Comparison of ENCODE assay signal across 10 mouse cellular contexts in the genomic region with DNA sequence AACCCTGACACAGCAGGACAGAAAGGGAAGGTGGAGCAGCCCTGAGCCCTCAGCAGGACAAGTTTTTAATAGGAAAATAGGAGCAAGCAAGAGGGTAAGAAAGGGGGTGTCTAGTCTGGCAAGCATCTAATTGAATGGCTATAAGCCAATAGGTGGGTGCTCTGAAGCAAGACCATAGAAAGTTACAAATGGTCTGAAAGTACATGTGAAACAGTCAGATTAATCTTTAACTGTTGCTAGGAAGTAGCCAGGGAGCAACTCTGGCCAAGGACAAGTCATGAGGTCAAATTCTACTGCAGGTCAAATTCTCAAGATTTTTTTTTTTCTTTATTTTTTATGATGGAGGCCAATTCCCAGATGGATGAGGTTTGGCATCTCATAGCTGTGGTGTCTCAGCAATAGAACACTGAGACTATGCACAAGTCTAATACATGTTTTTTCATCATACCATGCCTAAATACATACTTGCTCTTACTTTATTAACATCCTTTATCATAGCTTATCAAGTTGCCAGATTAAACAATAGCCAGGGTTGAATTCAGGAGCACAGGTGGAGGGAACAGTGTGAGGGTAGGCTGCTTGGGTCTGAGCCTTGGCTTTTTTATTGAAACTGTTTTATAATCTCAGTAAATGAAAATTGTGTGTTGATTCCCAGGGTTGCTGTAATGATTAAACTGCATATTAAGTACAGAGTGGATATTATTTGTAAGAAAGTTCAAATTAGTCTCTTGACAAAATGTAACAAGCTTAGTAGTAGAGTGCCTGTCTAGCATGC. TPM values are rescaled to one million over a fixed set of nuclear protein-coding genes. Genes with fewer than 3 reads are reported as not detected.
DNase-seq lines count a peak whose midpoint lies in the region; ATAC-seq and TF ChIP-seq lines count a peak whose summit lies in the region.
"Had no signal": no experiment of that assay in that cellular context is flagged by ENCODE, and none has a peak within 500 bp of the region (broad histone marks: within the 10 kb centered on the region; RNA-seq: fewer than 3 reads in every experiment).

No protein-coding gene starts in this region.

- DNase-seq in lung, postnatal 36 days, result peak; percentile 63
- no peak for DNase-seq in lung, adult 2 months
- peak; percentile 74 for DNase-seq in kidney, postnatal 0 days (ENCODE audit: low spot score)
- no peak for DNase-seq in stomach, postnatal 0 days (ENCODE audit: low spot score)
- no peak for DNase-seq in left cerebral cortex, postnatal 14 days (ENCODE audit: low spot score in 2 of 2)
- DNase-seq in thymus, postnatal 10 days (ENCODE audit: low spot score in 2 of 2), result no peak
- DNase-seq: cerebellum, postnatal 14 days; thymus, adult 18-20 months had no signal

- peak; percentile 74 for ATAC-seq in intestine, embryonic 15.5 days
- peak; percentile 89 for ATAC-seq in kidney, postnatal 0 days (replicated peaks; ENCODE audit: low FRiP score, low read depth)
- ATAC-seq in stomach, postnatal 0 days (ENCODE audit: low FRiP score, low TSS enrichment), result no peak
- ATAC-seq: midbrain, embryonic 15.5 days had no signal

- peak overlapping the region; percentile 67 for H3K27ac ChIP-seq in intestine, embryonic 15.5 days
- peak overlapping the region; percentile 73 for H3K27ac ChIP-seq in kidney, postnatal 0 days
- peak overlapping the region; percentile 74 for H3K27ac ChIP-seq in stomach, postnatal 0 days (replicated peaks)
- H3K27ac ChIP-seq: midbrain, embryonic 15.5 days had no signal

- H3K4me2 ChIP-seq in intestine, embryonic 15.5 days (replicated peaks), result 0 out of 2 replicates have a peak overlapping the region, but pooled peaks have one; percentile 4
- no peak overlapping the region for H3K4me2 ChIP-seq in kidney, postnatal 0 days (ENCODE audit: low read length)
- H3K4me2 ChIP-seq in stomach, postnatal 0 days (replicated peaks; ENCODE audit: low read depth), result no peak overlapping the region
- H3K4me2 ChIP-seq: midbrain, embryonic 15.5 days had no signal

- TF ChIP-seq EP300 in stomach, postnatal 0 days (optimal IDR thresholded peaks at IDR 0.05), result no peak

- no peaks in the 10 kb centered on the region for H3K27me3 ChIP-seq in intestine, embryonic 15.5 days (replicated peaks)
- H3K27me3 ChIP-seq in kidney, postnatal 0 days (ENCODE audit: insufficient read depth, low read length), result no peaks in the 10 kb centered on the region
- H3K27me3 ChIP-seq in stomach, postnatal 0 days (ENCODE audit: control insufficient read depth, insufficient read depth, low read length), result no peaks in the 10 kb centered on the region
- H3K27me3 ChIP-seq: midbrain, embryonic 15.5 days had no signal

- H3K9ac ChIP-seq in intestine, embryonic 15.5 days, result no peak overlapping the region
- H3K9ac ChIP-seq in kidney, postnatal 0 days (ENCODE audit: low read depth, low read length), result no peak overlapping the region
- no peak overlapping the region for H3K9ac ChIP-seq in stomach, postnatal 0 days (ENCODE audit: low read length)
- H3K9ac ChIP-seq: midbrain, embryonic 15.5 days had no signal

- no peaks in the 10 kb centered on the region for H3K9me3 ChIP-seq in intestine, embryonic 15.5 days
- H3K9me3 ChIP-seq in kidney, postnatal 0 days (replicated peaks; ENCODE audit: low read length), result no peaks in the 10 kb centered on the region
- no peaks in the 10 kb centered on the region for H3K9me3 ChIP-seq in stomach, postnatal 0 days (ENCODE audit: control insufficient read depth, low read length)
- H3K9me3 ChIP-seq: midbrain, embryonic 15.5 days had no signal

- intact Hi-C loops in left cerebral cortex, postnatal 14 days (cut with DNase I), result no loop called here

- no peak for TF ChIP-seq POLR2A in lung, adult 2 months (IDR thresholded peaks at IDR 0.05; ENCODE audit: borderline replicate concordance, extremely low read depth, low read depth, low read length)

- no peak for TF ChIP-seq CTCF in lung, adult 2 months (IDR thresholded peaks at IDR 0.05; ENCODE audit: insufficient read depth, low read length)
- TF ChIP-seq CTCF in kidney, postnatal 0 days (IDR thresholded peaks at IDR 0.05; ENCODE audit: low read depth), result no peak
- no peak for TF ChIP-seq CTCF in stomach, postnatal 0 days (IDR thresholded peaks at IDR 0.05; ENCODE audit: low read depth)

- H3K4me1 ChIP-seq in lung, adult 2 months (ENCODE audit: control insufficient read depth, insufficient read depth, low read length), result peaks cover 30% of the 10 kb centered on the region
- peaks cover 11% of the 10 kb centered on the region; the same call in 1 of the 2 replicates for H3K4me1 ChIP-seq in intestine, embryonic 15.5 days (replicated peaks)
- H3K4me1 ChIP-seq in kidney, postnatal 0 days (replicated peaks; ENCODE audit: insufficient read depth, low read length), result peaks cover 14% of the 10 kb centered on the region; the same call in 1 of the 2 replicates
- no peaks in the 10 kb centered on the region for H3K4me1 ChIP-seq in stomach, postnatal 0 days (replicated peaks; ENCODE audit: control insufficient read depth, insufficient read depth)
- H3K4me1 ChIP-seq: midbrain, embryonic 15.5 days had no signal

- no peak overlapping the region for H3K4me3 ChIP-seq in lung, adult 2 months (replicated peaks; ENCODE audit: extremely low read depth, low read depth, low read length)
- no peak overlapping the region for H3K4me3 ChIP-seq in intestine, embryonic 15.5 days (replicated peaks)
- H3K4me3 ChIP-seq in kidney, postnatal 0 days (replicated peaks; ENCODE audit: low read depth, low read length), result no peak overlapping the region
- no peak overlapping the region for H3K4me3 ChIP-seq in stomach, postnatal 0 days (ENCODE audit: low read depth, low read length)
- H3K4me3 ChIP-seq: midbrain, embryonic 15.5 days had no signal

- H3K36me3 ChIP-seq in intestine, embryonic 15.5 days, result no peaks in the 10 kb centered on the region
- H3K36me3 ChIP-seq in kidney, postnatal 0 days (ENCODE audit: insufficient read depth, low read length), result no peaks in the 10 kb centered on the region
- no peaks in the 10 kb centered on the region for H3K36me3 ChIP-seq in stomach, postnatal 0 days (ENCODE audit: control insufficient read depth, insufficient read depth, low read length)
- H3K36me3 ChIP-seq: midbrain, embryonic 15.5 days had no signal

RNA-seq across cellular contexts. Expression of a gene that starts 32.2 kb away (rescaled TPM):
- 103 and 250 TPM in 2 replicates for polyA plus RNA-seq in lung, adult 2 months (2012; rRNA removed)
- 0.80 and 0.90 TPM in 2 replicates for polyA plus RNA-seq in intestine, embryonic 15.5 days (2015; fragmentation: Nextera tagmentation; extraction: Ambion mirVana)
- polyA plus RNA-seq in kidney, postnatal 0 days (2015; fragmentation: Nextera tagmentation; extraction: Ambion mirVana), result 1.0 and 1.4 TPM in 2 replicates
- polyA plus RNA-seq in stomach, postnatal 0 days (2015; fragmentation: Nextera tagmentation; extraction: Ambion mirVana), result 0.42 and 0.87 TPM in 2 replicates
- 1 to 10 TPM; 6.1 to 8.0 TPM for total RNA-seq in left cerebral cortex, postnatal 14 days (2021)
- polyA plus RNA-seq: midbrain, embryonic 15.5 days had no signal

Comparison
In these comparisons a context has a peak if more than half of its experiments do, and no peak if none do; other contexts are left out.
1. DNase-seq: peak in lung, postnatal 36 days (single experiment) and kidney, postnatal 0 days (single experiment); none in lung, adult 2 months (single experiment), stomach, postnatal 0 days (single experiment), left cerebral cortex, postnatal 14 days (0 of 2) and thymus, postnatal 10 days (0 of 2).
2. RNA of a gene that starts 32.2 kb away (polyA plus RNA-seq): 103 to 250 TPM in lung, adult 2 months; 1.0 to 1.4 TPM in kidney, postnatal 0 days, 0.80 to 0.90 TPM in intestine, embryonic 15.5 days and 0.42 to 0.87 TPM in stomach, postnatal 0 days; every median in the first group is over 10 times any median in the second.
3. Peak in every context shown above with its lines, with median percentiles within 50 percentile points of each other: H3K27ac ChIP-seq.